Mouse (Mus musculus): ENCODE measurements around the gene Ctr9. TPM values are rescaled to one million over a fixed set of nuclear protein-coding genes. Genes with fewer than 3 reads are reported as not detected.

Gene Ctr9
- polyA plus RNA-seq, 2 experiments from 2014 or later = 39.0 to 49.5 TPM

Other genes with a start within 250 kb of the Ctr9 start
- gene Rnf141, start 184.5 kb upstream of the Ctr9 start, polyA plus RNA-seq (2017; shearing (Covaris generic)) = 10 to 100 TPM; 13.4 to 16.2 TPM
- gene Lyve1, start 165.7 kb upstream of the Ctr9 start, polyA plus RNA-seq (2017; shearing (Covaris generic)) = not detected
- under 1 TPM; 0.48 to 0.85 TPM for gene Mrvi1, start 46.5 kb upstream of the Ctr9 start, polyA plus RNA-seq (2017; shearing (Covaris generic))
- gene Eif4g2, start 54.1 kb downstream of the Ctr9 start, polyA plus RNA-seq (2017; shearing (Covaris generic)) = 100 to 1,000 TPM; 830 to 908 TPM

All from CD4-positive, CD25-positive, alpha-beta regulatory T cell, adult 4 months (primary cell).